Mouse (Mus musculus) heart, embryonic 11.5 days (tissue): ENCODE data around the gene Myo1e. TPM values are rescaled to one million over a fixed set of nuclear protein-coding genes. Genes with fewer than 3 reads are reported as not detected.
"Not testable (repeated sequence)": the region's sequence is repeated elsewhere in the genome, so short reads cannot be mapped to it uniquely, and the experiment has no call there.

Experiments
- ATAC-seq: fragments of 200-750 bp; cut with Nextera tagmentation; replicated peaks from 2 replicates; pipeline ENCODE4 v1.8.0; 2017; ENCODE audit warnings: moderate library complexity; ENCODE audit not compliant: insufficient number of reproducible peaks, low FRiP score, low TSS enrichment
- H3K27ac ChIP-seq: fragments of 300-500 bp; sonication (generic); 2 replicates; pipeline ENCODE4 v1.5.1; 2014; ENCODE audit warnings: mild to moderate bottlenecking, low read depth, low read length
- H3K27me3 ChIP-seq: fragments of 300-500 bp; sonication (generic); 2 replicates; pipeline ENCODE4 v1.6.1; 2014; ENCODE audit warnings: mild to moderate bottlenecking, low read length, mixed read lengths; ENCODE audit not compliant: control insufficient read depth, insufficient read depth
- H3K36me3 ChIP-seq: fragments of 300-500 bp; sonication (generic); 2 replicates; pipeline ENCODE4 v1.6.1; 2014; ENCODE audit warnings: mild to moderate bottlenecking, low read length, moderate library complexity, mixed read lengths; ENCODE audit not compliant: control insufficient read depth, insufficient read depth
- H3K4me1 ChIP-seq: fragments of 300-500 bp; sonication (generic); 2 replicates; pipeline ENCODE4 v1.6.1; 2014; ENCODE audit warnings: low read length; ENCODE audit not compliant: control insufficient read depth, insufficient read depth
- H3K4me2 ChIP-seq: fragments of 300-500 bp; sonication (generic); 2 replicates; pipeline ENCODE4 v1.6.1; 2014; ENCODE audit warnings: mild to moderate bottlenecking, moderate library complexity
- H3K4me3 ChIP-seq: fragments of 300-500 bp; sonication (generic); 2 replicates; pipeline ENCODE4 v1.5.1; 2014; ENCODE audit warnings: low read depth, low read length
- H3K9ac ChIP-seq: fragments of 300-500 bp; sonication (generic); 2 replicates; pipeline ENCODE4 v1.6.1; 2014; ENCODE audit warnings: mild to moderate bottlenecking, low read depth, low read length, moderate library complexity
- H3K9me3 ChIP-seq: fragments of 300-500 bp; sonication (generic); replicated peaks from 2 replicates; pipeline ENCODE4 v1.6.1; 2016; ENCODE audit warnings: low read length; ENCODE audit not compliant: control insufficient read depth
- WGBS: fragments of 180-500 bp; shearing (Covaris S2); extraction: QIAGEN DNeasy Blood & Tissue Kit; methylation state at CpG from one replicate; pipeline ENCODE4 v1.1.7; 2014; ENCODE audit not compliant: insufficient replicate concordance; 5-methylcytosine and 5-hydroxymethylcytosine counted together
- polyA plus RNA-seq: library from polyadenylated mRNA; unstranded; fragments of >200 nt; fragmentation: Nextera tagmentation; extraction: Ambion mirVana; gene quantifications from 2 replicates; pipeline ENCODE4 v1.2.1, GENCODE M21; 2014

The Myo1e gene
- polyA plus RNA-seq, 1 experiment from 2014 or later, result 11.2 TPM

GRCm38 (mm10) chr9:70253016-70253415 is 45.9 kb downstream of the Myo1e start:
- 48% methylated on average over 1 of the region's 1 CpGs for WGBS
- Histone ChIP-seq H3K36me3 (no peaks in the 10 kb centered on the region), H3K4me1 (peaks cover 16% of the 10 kb centered on the region), H3K4me2 (no peak overlapping the region), H3K27ac (no peak overlapping the region), H3K9ac (no peak overlapping the region), H3K9me3 (no peaks in the 10 kb centered on the region), H3K4me3 (no peak overlapping the region), H3K27me3 (no peaks in the 10 kb centered on the region)
- no peak for ATAC-seq

- Histone ChIP-seq H3K36me3 (no peaks in the 10 kb centered on the region), H3K27me3 (no peaks in the 10 kb centered on the region), H3K9me3 (no peaks in the 10 kb centered on the region), H3K4me2 (no peak overlapping the region), H3K4me1 (peaks cover 16% of the 10 kb centered on the region), H3K9ac (no peak overlapping the region), H3K4me3 (no peak overlapping the region), H3K27ac (no peak overlapping the region)
- ATAC-seq, result no peak
- WGBS, result 83% methylated on average over 4 of the region's 4 CpGs
These were observed 47.9 kb downstream of the Myo1e start for GRCm38 (mm10) chr9:70255005-70255404.

- not testable (repeated sequence) for H3K9me3 ChIP-seq, H3K4me3 ChIP-seq, H3K27me3 ChIP-seq, H3K4me2 ChIP-seq, ATAC-seq, H3K36me3 ChIP-seq, H3K9ac ChIP-seq, H3K27ac ChIP-seq
- H3K4me1 ChIP-seq, result peaks cover 14% of the 10 kb centered on the region
- WGBS, result 92% methylated on average over 7 of the region's 7 CpGs
These were observed 48.9 kb downstream of the Myo1e start for GRCm38 (mm10) chr9:70256027-70256426.

GRCm38 (mm10) chr9:70257289-70258101 is 50.3 kb downstream of the Myo1e start:
- H3K4me1 ChIP-seq, result peaks cover 21% of the 10 kb centered on the region
- 39% methylated on average over 13 of the region's 13 CpGs for WGBS
- no peaks in the 10 kb centered on the region for H3K27me3 ChIP-seq
- H3K27ac ChIP-seq, result no peak overlapping the region
- no peaks in the 10 kb centered on the region for H3K9me3 ChIP-seq
- no peak overlapping the region for H3K4me3 ChIP-seq
- H3K9ac ChIP-seq, result no peak overlapping the region
- peak overlapping the region; percentile 7; the same call in 1 of the 2 replicates for H3K4me2 ChIP-seq
- no peak for ATAC-seq
- H3K36me3 ChIP-seq, result no peaks in the 10 kb centered on the region

- no peaks in the 10 kb centered on the region for H3K9me3 ChIP-seq
- ATAC-seq, result no peak
- H3K4me3 ChIP-seq, result no peak overlapping the region
- no peak overlapping the region for H3K4me2 ChIP-seq
- no peak overlapping the region for H3K27ac ChIP-seq
- no peak overlapping the region for H3K9ac ChIP-seq
- H3K27me3 ChIP-seq, result no peaks in the 10 kb centered on the region
- WGBS, result 62% methylated on average over 9 of the region's 9 CpGs
- no peaks in the 10 kb centered on the region for H3K36me3 ChIP-seq
- peaks cover 28% of the 10 kb centered on the region for H3K4me1 ChIP-seq
These were observed 53.2 kb downstream of the Myo1e start for GRCm38 (mm10) chr9:70260324-70260841.

- Histone ChIP-seq H3K36me3 (no peaks in the 10 kb centered on the region), H3K4me1 (peaks cover 28% of the 10 kb centered on the region), H3K27ac (no peak overlapping the region), H3K4me2 (no peak overlapping the region), H3K4me3 (no peak overlapping the region), H3K9me3 (no peaks in the 10 kb centered on the region), H3K27me3 (no peaks in the 10 kb centered on the region), H3K9ac (0 out of 2 replicates have a peak overlapping the region, but pooled peaks have one; percentile 39)
- 63% methylated on average over 5 of the region's 5 CpGs for WGBS
- no peak for ATAC-seq
These were observed 54.5 kb downstream of the Myo1e start for GRCm38 (mm10) chr9:70261646-70262045.

- Histone ChIP-seq H3K9me3 (no peaks in the 10 kb centered on the region), H3K9ac (peak overlapping the region; percentile 34; the same call in 1 of the 2 replicates), H3K4me3 (no peak overlapping the region), H3K4me1 (peaks cover 21% of the 10 kb centered on the region), H3K4me2 (peak overlapping the region; percentile 40), H3K27me3 (no peaks in the 10 kb centered on the region), H3K36me3 (no peaks in the 10 kb centered on the region), H3K27ac (peak overlapping the region; percentile 41; the same call in 1 of the 2 replicates)
- 44% methylated on average over 8 of the region's 8 CpGs for WGBS
- ATAC-seq, result no peak
These were observed 56.0 kb downstream of the Myo1e start for GRCm38 (mm10) chr9:70263134-70263533.

- H3K4me2 ChIP-seq, result peak overlapping the region; percentile 40
- WGBS, result 31% methylated on average over 7 of the region's 7 CpGs
- ATAC-seq, result no peak
These were observed 56.6 kb downstream of the Myo1e start for GRCm38 (mm10) chr9:70263735-70264134.

More at GRCm38 (mm10) chr9:70263735-70264134, 56.6 kb downstream of the Myo1e start:
- H3K36me3 ChIP-seq, result no peaks in the 10 kb centered on the region
- peaks cover 20% of the 10 kb centered on the region for H3K4me1 ChIP-seq
- H3K27ac ChIP-seq, result peak overlapping the region; percentile 41
- peak overlapping the region; percentile 34; the same call in 1 of the 2 replicates for H3K9ac ChIP-seq
- H3K9me3 ChIP-seq, result no peaks in the 10 kb centered on the region
- no peaks in the 10 kb centered on the region for H3K27me3 ChIP-seq
- no peak overlapping the region for H3K4me3 ChIP-seq
